Mouse (Mus musculus) spleen, adult 18-20 months (tissue): ENCODE data around the gene Vasp.

Source experiments
- DNase-seq, 2 experiments: peaks; one replicate each; pipeline ENCODE4 v3.0.0; 2022; ENCODE audit warnings: mixed read lengths in 2 of 2

Gene Vasp

DNA sequence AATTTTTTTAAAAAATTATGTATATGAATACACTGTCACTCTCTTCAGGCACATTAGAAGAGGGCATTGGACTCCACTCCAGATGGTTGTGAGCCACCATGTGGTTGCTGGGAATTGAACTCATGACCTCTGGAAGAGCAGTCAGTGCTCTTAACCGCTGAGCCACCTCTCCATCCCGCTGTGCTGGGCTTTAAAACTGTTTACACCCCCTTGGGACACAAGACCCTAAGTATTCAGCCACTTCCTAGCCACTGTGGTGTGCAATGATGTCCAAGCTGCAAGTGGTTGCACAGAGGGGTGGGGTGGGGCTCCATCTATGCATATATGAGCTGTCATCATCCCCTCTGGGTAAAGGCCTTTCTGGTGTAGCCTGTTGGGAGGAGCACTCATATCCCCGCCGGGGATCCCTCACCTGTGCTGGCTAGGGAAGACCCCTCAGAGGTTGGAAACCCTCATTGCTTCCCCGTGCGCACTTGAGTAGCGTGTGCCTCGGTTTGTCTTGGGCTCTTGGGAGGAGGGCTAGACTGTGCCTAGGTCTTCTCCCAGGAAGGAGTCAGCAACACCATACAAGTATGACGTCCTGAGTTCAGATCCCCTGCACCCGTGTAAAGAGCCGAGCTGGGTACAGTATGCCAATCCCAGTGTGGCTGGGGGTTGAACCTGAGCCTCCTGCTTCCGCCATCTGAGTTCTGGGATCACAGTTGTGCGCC lies 63.3 kb downstream of the Vasp start:
- no peak for DNase-seq
